Mouse (Mus musculus) liver, adult 2 months (tissue): ENCODE data around the gene Fam110c. TPM values are rescaled to one million over a fixed set of nuclear protein-coding genes. Genes with fewer than 3 reads are reported as not detected.

Experiments
- DNase-seq: peaks from one replicate; pipeline ENCODE4 v3.0.0-alpha.2; 2011; ENCODE audit warnings: low read depth, low spot score; ENCODE audit errors: extremely low read depth
- H3K27ac ChIP-seq: fragments of 200-500 bp; replicated peaks from 2 replicates; pipeline ENCODE4 v1.5.1; 2012; ENCODE audit warnings: low read depth, mild to moderate bottlenecking, control low read depth, inconsistent platforms, low read length; ENCODE audit not compliant: insufficient read depth
- H3K27me3 ChIP-seq: fragments of 200-500 bp; 2 replicates; pipeline ENCODE4 v1.6.1; 2012; ENCODE audit warnings: mild to moderate bottlenecking, moderate library complexity, low read length, inconsistent platforms; ENCODE audit not compliant: control insufficient read depth, insufficient read depth
- H3K36me3 ChIP-seq: fragments of 200-500 bp; 2 replicates; pipeline ENCODE4 v1.6.1; 2012; ENCODE audit warnings: low read length, inconsistent platforms; ENCODE audit not compliant: control insufficient read depth, insufficient read depth
- H3K4me1 ChIP-seq: fragments of 200-500 bp; 2 replicates; pipeline ENCODE4 v1.6.1; 2011; ENCODE audit warnings: low read length; ENCODE audit not compliant: control insufficient read depth, insufficient read depth
- H3K4me3 ChIP-seq: fragments of 200-500 bp; 2 replicates; pipeline ENCODE4 v1.5.1; 2011; ENCODE audit warnings: low read depth, mild to moderate bottlenecking, control low read depth, low read length, moderate library complexity; ENCODE audit not compliant: insufficient read depth
- H3K79me2 ChIP-seq: fragments of 200-500 bp; 2 replicates; pipeline ENCODE4 v1.6.1; 2012; ENCODE audit warnings: inconsistent platforms, mild to moderate bottlenecking, low read length, moderate library complexity; ENCODE audit not compliant: control insufficient read depth, insufficient read depth
- H3K9ac ChIP-seq: fragments of 200-500 bp; 2 replicates; pipeline ENCODE4 v1.6.1; 2012; ENCODE audit warnings: low read depth, mild to moderate bottlenecking, control low read depth, inconsistent platforms, low read length
- CTCF ChIP-seq: fragments of 200-500 bp; IDR thresholded peaks from 2 replicates; pipeline ENCODE4 v1.5.1; 2011; ENCODE audit warnings: low read depth, low read length, control low read depth
- POLR2A ChIP-seq: fragments of 200-500 bp; IDR thresholded peaks from 2 replicates; pipeline ENCODE4 v1.6.1; 2011; ENCODE audit warnings: low read length, control low read depth; ENCODE audit not compliant: insufficient read depth; ENCODE audit errors: extremely low read depth
- WGBS: fragments of 180-500 bp; shearing (Covaris S2); methylation state at CpG from one replicate; pipeline ENCODE4 v1.1.7; 2018; 5-methylcytosine and 5-hydroxymethylcytosine counted together
- polyA plus RNA-seq: library from polyadenylated mRNA; depleted of rRNA; stranded (reverse); fragments of >200 nt; gene quantifications from 2 replicates; pipeline ENCODE4 v1.2.3, GENCODE M21; 2012; rRNA removed
- total RNA-seq: library from RNA; depleted of rRNA; stranded (reverse); fragments of >200 nt; gene quantifications from 2 replicates; pipeline ENCODE4 v1.2.3, GENCODE M21; 2014; rRNA removed

Gene Fam110c
- total and polyA plus RNA-seq, 2 experiments = 0.53 to 2.1 TPM

- H3K79me2 ChIP-seq = no peaks in the 10 kb centered on the region
- no peaks in the 10 kb centered on the region for H3K36me3 ChIP-seq
- DNase-seq = no peak
- no peaks in the 10 kb centered on the region for H3K4me1 ChIP-seq
- TF ChIP-seq POLR2A (no peak), CTCF (no peak)
- H3K27me3 ChIP-seq = no peaks in the 10 kb centered on the region
- H3K4me3 ChIP-seq = no peak overlapping the region
- H3K27ac ChIP-seq = no peak overlapping the region
- 89% methylated on average over 5 of the region's 5 CpGs for WGBS
- no peak overlapping the region for H3K9ac ChIP-seq
Observed at GRCm38 (mm10) chr12:31120535-31120934, 46.9 kb downstream of the Fam110c start.

- Histone ChIP-seq H3K9ac (no peak overlapping the region), H3K27me3 (no peaks in the 10 kb centered on the region), H3K36me3 (no peaks in the 10 kb centered on the region), H3K4me1 (no peaks in the 10 kb centered on the region), H3K79me2 (no peaks in the 10 kb centered on the region), H3K27ac (no peak overlapping the region), H3K4me3 (no peak overlapping the region)
- no peak for DNase-seq
- 58% methylated on average over 6 of the region's 6 CpGs for WGBS
- no peak for TF ChIP-seq CTCF
Observed at GRCm38 (mm10) chr12:31122892-31123622, 49.4 kb downstream of the Fam110c start.

DNA sequence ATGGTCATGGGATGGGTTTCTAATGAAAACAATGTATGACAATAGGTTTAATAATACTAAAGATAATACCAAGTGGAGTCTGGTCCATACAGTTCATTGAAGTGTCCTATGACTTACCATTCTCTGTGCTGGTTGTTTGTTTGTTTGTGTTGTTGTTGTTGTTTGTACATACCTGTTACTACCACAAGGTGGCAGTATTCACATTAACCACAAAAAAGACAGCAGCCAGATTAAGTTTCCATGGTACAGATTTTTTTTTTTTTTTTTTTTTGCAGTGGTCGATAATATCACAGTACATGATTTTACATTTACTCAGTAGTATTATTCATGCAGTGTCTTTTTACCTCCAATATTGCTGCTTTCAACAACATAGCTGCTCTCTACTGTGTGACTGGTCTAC lies 52.4 kb downstream of the Fam110c start:
- peak; percentile 53 for TF ChIP-seq CTCF
- TF ChIP-seq POLR2A = no peak
- H3K27ac ChIP-seq = no peak overlapping the region
- WGBS = 21% methylated on average over 1 of the region's 1 CpGs
- H3K27me3 ChIP-seq = no peaks in the 10 kb centered on the region
- H3K4me1 ChIP-seq = no peaks in the 10 kb centered on the region
- no peaks in the 10 kb centered on the region for H3K79me2 ChIP-seq
- H3K4me3 ChIP-seq = no peak overlapping the region
- no peaks in the 10 kb centered on the region for H3K36me3 ChIP-seq
- no peak for DNase-seq
- no peak overlapping the region for H3K9ac ChIP-seq

- Histone ChIP-seq H3K4me3 (no peak overlapping the region), H3K79me2 (no peaks in the 10 kb centered on the region), H3K9ac (no peak overlapping the region), H3K36me3 (no peaks in the 10 kb centered on the region), H3K27me3 (no peaks in the 10 kb centered on the region), H3K4me1 (no peaks in the 10 kb centered on the region), H3K27ac (no peak overlapping the region)
- 82% methylated on average over 4 of the region's 4 CpGs for WGBS
- TF ChIP-seq POLR2A = no peak
- TF ChIP-seq CTCF = no peak
- DNase-seq = no peak
Observed at GRCm38 (mm10) chr12:31129548-31129947, 55.9 kb downstream of the Fam110c start.

Other genes with a start within 250 kb of the Fam110c start
- not detected in 2 replicates for gene Alkal2, start 189.5 kb upstream of the Fam110c start, total RNA-seq
- gene Alkal2, start 189.5 kb upstream of the Fam110c start, polyA plus RNA-seq = not detected in 2 replicates
- 64.8 and 75.0 TPM in 2 replicates for gene Acp1, start 162.3 kb upstream of the Fam110c start, total RNA-seq
- gene Acp1, start 162.3 kb upstream of the Fam110c start, polyA plus RNA-seq = 8.2 and 9.3 TPM in 2 replicates
- 4.2 TPM in 2 replicates for gene Sh3yl1, start 162.2 kb upstream of the Fam110c start, total RNA-seq
- 4.1 and 5.2 TPM in 2 replicates for gene Sh3yl1, start 162.2 kb upstream of the Fam110c start, polyA plus RNA-seq
- not detected in 2 replicates for gene Gm6993, start 166.9 kb downstream of the Fam110c start, total RNA-seq
- not detected in 2 replicates for gene Gm6993, start 166.9 kb downstream of the Fam110c start, polyA plus RNA-seq
- 7.3 TPM in 2 replicates for gene Lamb1, start 191.4 kb downstream of the Fam110c start, total RNA-seq
- 2.7 and 2.8 TPM in 2 replicates for gene Lamb1, start 191.4 kb downstream of the Fam110c start, polyA plus RNA-seq